Mouse (Mus musculus): ENCODE measurements around the gene Fancd2.

Fancd2 gene

GRCm38 (mm10) chr6:113531840-113532404, 440 bp downstream of the Fancd2 start:
- DNase-seq: peak; percentile 17

GRCm38 (mm10) chr6:113534886-113535285, 3.4 kb downstream of the Fancd2 start:
- DNase-seq: no peak

GRCm38 (mm10) chr6:113541610-113542009, 10.1 kb downstream of the Fancd2 start:
- no peak for DNase-seq

GRCm38 (mm10) chr6:113543906-113544481, 12.5 kb downstream of the Fancd2 start:
- no peak for DNase-seq

- DNase-seq: no peak
These were observed 28.3 kb downstream of the Fancd2 start for GRCm38 (mm10) chr6:113559736-113560135.

- no peak for DNase-seq
These were observed 33.1 kb downstream of the Fancd2 start for GRCm38 (mm10) chr6:113564557-113564956.

- DNase-seq: no peak
These were observed 44.6 kb downstream of the Fancd2 start for GRCm38 (mm10) chr6:113576044-113576443.

- DNase-seq: no peak
These were observed 47.8 kb downstream of the Fancd2 start for GRCm38 (mm10) chr6:113579306-113579705.

- DNase-seq: no peak
These were observed 51.5 kb downstream of the Fancd2 start for GRCm38 (mm10) chr6:113583023-113583422.

- DNase-seq: no peak
These were observed 53.6 kb downstream of the Fancd2 start for GRCm38 (mm10) chr6:113585065-113585464.

- DNase-seq: no peak
These were observed 55.1 kb downstream of the Fancd2 start for GRCm38 (mm10) chr6:113586466-113587183.

- no peak for DNase-seq
These were observed 61.2 kb downstream of the Fancd2 start for GRCm38 (mm10) chr6:113592637-113593036.

- DNase-seq: no peak
These were observed 66.5 kb downstream of the Fancd2 start for GRCm38 (mm10) chr6:113597945-113598344.

GRCm38 (mm10) chr6:113599833-113600232, 68.4 kb downstream of the Fancd2 start:
- no peak for DNase-seq

GRCm38 (mm10) chr6:113600543-113601139, 69.2 kb downstream of the Fancd2 start, which contains the start of gene Fancd2os:
Gene Fancd2os (minus strand): TSS chr6:113600715.
- DNase-seq: no peak

- no peak for DNase-seq
These were observed 71.3 kb downstream of the Fancd2 start for GRCm38 (mm10) chr6:113602821-113603220.

- DNase-seq: no peak
These were observed 72.5 kb downstream of the Fancd2 start for GRCm38 (mm10) chr6:113603993-113604392.

GRCm38 (mm10) chr6:113604432-113605223, 73.1 kb downstream of the Fancd2 start, which contains the start of gene Brk1:
Gene Brk1 (plus strand): TSS chr6:113604772.
- DNase-seq: peak; percentile 91

GRCm38 (mm10) chr6:113605224-113605545, 73.7 kb downstream of the Fancd2 start:
- no peak for DNase-seq

- no peak for DNase-seq
These were observed 77.4 kb downstream of the Fancd2 start for GRCm38 (mm10) chr6:113608871-113609270.

- no peak for DNase-seq
These were observed 77.8 kb downstream of the Fancd2 start for GRCm38 (mm10) chr6:113609293-113609692.

- no peak for DNase-seq
These were observed 80.9 kb downstream of the Fancd2 start for GRCm38 (mm10) chr6:113612258-113612969.
